Mouse (Mus musculus): ENCODE data around the gene Mis18a. TPM values are rescaled to one million over a fixed set of nuclear protein-coding genes. Genes with fewer than 3 reads are reported as not detected.

Mis18a gene
- polyA plus RNA-seq (2015; fragmentation: Nextera tagmentation; extraction: Ambion mirVana): 26.3 and 27.2 TPM in 2 replicates

- peak within 1 kb of the TSS; percentile 84 for H3K4me3 ChIP-seq (ENCODE audit: low read depth, low read length)
- H3K9me3 ChIP-seq (ENCODE audit: control insufficient read depth, low read length): 0 out of 2 replicates have a peak, but pooled peaks cover 2% of the 10 kb centered on the region
- ATAC-seq (ENCODE audit: low FRiP score, low TSS enrichment) (peak; percentile 97), DNase-seq (ENCODE audit: low spot score) (peak; percentile 97)
- H3K36me3 ChIP-seq (ENCODE audit: control insufficient read depth, insufficient read depth, low read length): no peaks in the 10 kb centered on the region; the same call in 1 of the 2 replicates
- no peaks in the 10 kb centered on the region for H3K27me3 ChIP-seq (ENCODE audit: control insufficient read depth, insufficient read depth, low read length)
- peak within 1 kb of the TSS; percentile 79 for H3K9ac ChIP-seq (ENCODE audit: low read length)
- peaks cover 4% of the 10 kb centered on the region; the same call in 1 of the 2 replicates for H3K4me1 ChIP-seq (replicated peaks; ENCODE audit: control insufficient read depth, insufficient read depth)
- TF ChIP-seq EP300 (optimal IDR thresholded peaks at IDR 0.05) (no peak), CTCF (IDR thresholded peaks at IDR 0.05; ENCODE audit: low read depth) (peak; percentile 44)
- H3K27ac ChIP-seq (replicated peaks): peak within 1 kb of the TSS; percentile 53; the same call in 1 of the 2 replicates
- under 1% methylated on average over 52 of the region's 53 CpGs for WGBS
- H3K4me2 ChIP-seq (replicated peaks; ENCODE audit: low read depth): peak within 1 kb of the TSS; percentile 96
Measured at GRCm38 (mm10) chr16:90727233-90728115, at the start of gene Mis18a. Gene Mis18a (minus strand): TSS chr16:90727404.

DNA sequence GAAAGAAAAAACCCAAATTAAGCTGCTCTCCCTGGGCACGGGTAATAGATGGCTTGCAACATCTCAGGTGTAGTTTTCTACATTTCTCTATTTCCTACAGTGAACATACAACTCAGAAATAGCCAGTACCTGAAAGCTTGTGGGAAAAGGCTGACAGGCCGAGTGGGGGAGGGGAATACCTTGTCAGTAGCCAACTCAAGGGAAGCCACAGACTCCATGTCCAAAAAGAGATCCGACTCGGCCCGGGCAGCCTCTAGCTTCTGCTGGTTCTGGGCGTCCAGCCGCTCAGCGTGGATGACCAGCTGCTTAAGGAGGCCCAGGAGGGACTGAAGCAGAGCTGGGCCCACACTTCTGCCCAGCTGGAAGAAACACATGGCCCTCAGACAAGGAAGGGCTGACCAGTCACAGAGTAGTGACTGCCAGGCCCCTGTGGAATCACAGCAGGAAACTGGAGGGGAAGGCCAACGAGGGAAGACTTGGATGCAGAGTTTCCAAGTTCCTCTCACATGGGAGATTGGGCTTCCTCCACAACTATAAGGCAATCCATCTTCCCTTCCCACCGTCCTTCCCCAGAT lies 48.8 kb upstream of the Mis18a start:
- H3K4me3 ChIP-seq (ENCODE audit: low read depth, low read length): no peak overlapping the region
- no peak overlapping the region; the same call in 1 of the 2 replicates for H3K9ac ChIP-seq (ENCODE audit: low read length)
- no peaks in the 10 kb centered on the region for H3K9me3 ChIP-seq (ENCODE audit: control insufficient read depth, low read length)
- WGBS: 82% methylated on average over 10 of the region's 10 CpGs
- no peak for ATAC-seq (ENCODE audit: low FRiP score, low TSS enrichment)
- TF ChIP-seq CTCF (IDR thresholded peaks at IDR 0.05; ENCODE audit: low read depth) (no peak), EP300 (optimal IDR thresholded peaks at IDR 0.05) (no peak)
- no peak overlapping the region for H3K27ac ChIP-seq (replicated peaks)
- no peaks in the 10 kb centered on the region for H3K4me1 ChIP-seq (replicated peaks; ENCODE audit: control insufficient read depth, insufficient read depth)
- no peaks in the 10 kb centered on the region for H3K27me3 ChIP-seq (ENCODE audit: control insufficient read depth, insufficient read depth, low read length)
- peaks cover 27% of the 10 kb centered on the region for H3K36me3 ChIP-seq (ENCODE audit: control insufficient read depth, insufficient read depth, low read length)
- DNase-seq (ENCODE audit: low spot score): no peak
- no peak overlapping the region for H3K4me2 ChIP-seq (replicated peaks; ENCODE audit: low read depth)

DNA sequence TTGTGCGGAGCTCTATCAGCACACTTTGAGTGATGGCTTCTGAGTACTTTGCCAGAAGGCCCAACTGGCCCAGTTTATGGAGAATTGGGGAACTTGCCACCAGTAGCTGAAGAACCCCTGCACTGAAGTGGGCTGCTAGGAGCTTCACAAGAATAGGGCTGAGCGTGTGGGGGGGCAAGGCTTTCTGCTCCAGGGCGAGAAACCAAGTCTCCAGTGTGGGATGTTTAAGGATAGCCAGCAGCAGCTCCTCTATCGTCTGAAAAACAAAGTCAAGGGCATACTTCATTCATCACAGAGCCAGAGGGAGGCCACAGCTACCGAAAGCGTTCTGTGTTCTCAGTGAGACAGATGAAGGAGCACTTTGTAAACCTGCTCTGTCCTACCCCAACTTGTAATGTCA lies 47.4 kb upstream of the Mis18a start:
- no peaks in the 10 kb centered on the region for H3K9me3 ChIP-seq (ENCODE audit: control insufficient read depth, low read length)
- no peak overlapping the region for H3K4me3 ChIP-seq (ENCODE audit: low read depth, low read length)
- H3K9ac ChIP-seq (ENCODE audit: low read length): no peak overlapping the region
- H3K27ac ChIP-seq (replicated peaks): no peak overlapping the region
- ATAC-seq (ENCODE audit: low FRiP score, low TSS enrichment) (no peak), DNase-seq (ENCODE audit: low spot score) (no peak)
- no peak overlapping the region for H3K4me2 ChIP-seq (replicated peaks; ENCODE audit: low read depth)
- H3K36me3 ChIP-seq (ENCODE audit: control insufficient read depth, insufficient read depth, low read length): peaks cover 28% of the 10 kb centered on the region
- no peaks in the 10 kb centered on the region for H3K4me1 ChIP-seq (replicated peaks; ENCODE audit: control insufficient read depth, insufficient read depth)
- H3K27me3 ChIP-seq (ENCODE audit: control insufficient read depth, insufficient read depth, low read length): no peaks in the 10 kb centered on the region
- TF ChIP-seq EP300 (optimal IDR thresholded peaks at IDR 0.05) (no peak), CTCF (IDR thresholded peaks at IDR 0.05; ENCODE audit: low read depth) (no peak)
- 85% methylated on average over 6 of the region's 6 CpGs for WGBS

- DNase-seq (ENCODE audit: low spot score) (no peak), ATAC-seq (ENCODE audit: low FRiP score, low TSS enrichment) (no peak)
- Histone ChIP-seq H3K9ac (ENCODE audit: low read length) (no peak overlapping the region), H3K4me1 (replicated peaks; ENCODE audit: control insufficient read depth, insufficient read depth) (no peaks in the 10 kb centered on the region), H3K36me3 (ENCODE audit: control insufficient read depth, insufficient read depth, low read length) (peaks cover 32% of the 10 kb centered on the region), H3K4me3 (ENCODE audit: low read depth, low read length) (no peak overlapping the region), H3K27me3 (ENCODE audit: control insufficient read depth, insufficient read depth, low read length) (no peaks in the 10 kb centered on the region), H3K4me2 (replicated peaks; ENCODE audit: low read depth) (no peak overlapping the region), H3K27ac (replicated peaks) (no peak overlapping the region), H3K9me3 (ENCODE audit: control insufficient read depth, low read length) (no peaks in the 10 kb centered on the region)
- TF ChIP-seq EP300 (optimal IDR thresholded peaks at IDR 0.05) (no peak), CTCF (IDR thresholded peaks at IDR 0.05; ENCODE audit: low read depth) (no peak)
- WGBS: 90% methylated on average over 12 of the region's 12 CpGs
Measured at GRCm38 (mm10) chr16:90774216-90774615, 47.0 kb upstream of the Mis18a start.

GRCm38 (mm10) chr16:90766919-90767454 lies 39.8 kb upstream of the Mis18a start:
- H3K4me3 ChIP-seq (ENCODE audit: low read depth, low read length): no peak overlapping the region
- peaks cover 26% of the 10 kb centered on the region for H3K36me3 ChIP-seq (ENCODE audit: control insufficient read depth, insufficient read depth, low read length)
- H3K9ac ChIP-seq (ENCODE audit: low read length): no peak overlapping the region
- DNase-seq (ENCODE audit: low spot score): no peak
- H3K4me1 ChIP-seq (replicated peaks; ENCODE audit: control insufficient read depth, insufficient read depth): no peaks in the 10 kb centered on the region
- TF ChIP-seq EP300 (optimal IDR thresholded peaks at IDR 0.05): no peak
- no peak for TF ChIP-seq CTCF (IDR thresholded peaks at IDR 0.05; ENCODE audit: low read depth)
- WGBS: 93% methylated on average over 15 of the region's 15 CpGs
- no peaks in the 10 kb centered on the region for H3K27me3 ChIP-seq (ENCODE audit: control insufficient read depth, insufficient read depth, low read length)
- H3K27ac ChIP-seq (replicated peaks): no peak overlapping the region
- H3K9me3 ChIP-seq (ENCODE audit: control insufficient read depth, low read length): no peaks in the 10 kb centered on the region
- no peak overlapping the region for H3K4me2 ChIP-seq (replicated peaks; ENCODE audit: low read depth)
- no peak for ATAC-seq (ENCODE audit: low FRiP score, low TSS enrichment)

All from stomach, postnatal 0 days (tissue).